ENCODE assay signal across 9 mouse cellular contexts in the genomic region with DNA sequence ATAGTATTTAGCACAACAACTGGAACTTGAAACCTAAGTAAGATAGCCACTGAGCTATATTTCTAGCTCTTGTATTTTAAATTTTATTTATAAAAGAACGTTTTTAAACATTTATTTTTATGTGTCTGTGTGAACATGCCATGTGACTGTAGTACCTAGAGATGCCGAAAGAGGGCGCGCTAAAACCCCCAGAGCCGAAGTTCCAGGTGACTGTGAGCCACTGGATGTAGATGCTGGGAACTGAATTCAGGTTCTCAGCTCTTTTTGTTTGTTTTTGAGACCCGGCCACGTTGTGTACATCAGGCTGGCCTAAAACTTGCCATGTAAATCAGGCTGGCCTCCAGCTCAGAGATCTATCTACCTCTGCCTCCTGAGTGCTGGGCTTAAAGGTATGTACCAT. TPM values are rescaled to one million over a fixed set of nuclear protein-coding genes. Genes with fewer than 3 reads are reported as not detected.
DNase-seq lines count a peak whose midpoint lies in the region; ATAC-seq and TF ChIP-seq lines count a peak whose summit lies in the region.
"Had no signal": no experiment of that assay in that cellular context is flagged by ENCODE, and none has a peak within 500 bp of the region (broad histone marks: within the 10 kb centered on the region; RNA-seq: fewer than 3 reads in every experiment).

No protein-coding gene starts in this region.

- 32% methylated on average over 7 of the region's 7 CpGs for WGBS in heart, adult 2 months
- WGBS in thymus, adult 2 months: 39% methylated on average over 7 of the region's 7 CpGs
- WGBS in lung, postnatal 0 days: 20% methylated on average over 7 of the region's 7 CpGs
- WGBS in heart, embryonic 10.5 days: 22% methylated on average over 7 of the region's 7 CpGs

- peak in 1 of 2 experiments; percentile 27 for DNase-seq in heart, adult 2 months
- no peak for DNase-seq in heart, adult 18-20 months
- DNase-seq in thymus, adult 2 months: peak; percentile 49
- DNase-seq in thymus, adult 18-20 months: no peak
- no peak for DNase-seq in lung, postnatal 0 days (ENCODE audit: low spot score)
- no peak for DNase-seq in gastrocnemius, postnatal 10 days
- no peak for DNase-seq in heart, embryonic 10.5 days (ENCODE audit: low spot score)
- DNase-seq in frontal cortex, postnatal 36 days (ENCODE audit: low spot score in 2 of 2): no peak

- TF ChIP-seq CTCF in heart, adult 2 months (IDR thresholded peaks at IDR 0.05): peak; percentile 71
- TF ChIP-seq CTCF in thymus, adult 2 months (IDR thresholded peaks at IDR 0.05; ENCODE audit: borderline replicate concordance, control insufficient read depth, extremely low read depth, insufficient read depth, low read length, poor library complexity): 0 out of 2 replicates have a peak, but pooled peaks have one; percentile 27
- peak; percentile 64 for TF ChIP-seq CTCF in lung, postnatal 0 days (IDR thresholded peaks at IDR 0.05)

- H3K9me3 ChIP-seq in lung, postnatal 0 days (ENCODE audit: low read length): no peaks in the 10 kb centered on the region
- H3K9me3 ChIP-seq in heart, embryonic 10.5 days: no peaks in the 10 kb centered on the region

- H3K4me3 ChIP-seq in heart, adult 2 months: no peak overlapping the region
- H3K4me3 ChIP-seq in thymus, adult 2 months (ENCODE audit: control insufficient read depth, insufficient read depth, low read length): no peak overlapping the region
- no peak overlapping the region for H3K4me3 ChIP-seq in lung, postnatal 0 days (ENCODE audit: low read depth, low read length)
- H3K4me3 ChIP-seq in heart, embryonic 10.5 days: no peak overlapping the region

- intact Hi-C loops in heart, adult 2 months (cut with DNase I): no loop called here

- no peak for TF ChIP-seq EP300 in heart, adult 2 months (IDR thresholded peaks at IDR 0.05; ENCODE audit: insufficient read depth, low read depth, low read length)
- TF ChIP-seq EP300 in lung, postnatal 0 days (IDR thresholded peaks at IDR 0.05): no peak

- no peaks in the 10 kb centered on the region for H3K79me2 ChIP-seq in heart, adult 2 months (replicated peaks; ENCODE audit: control insufficient read depth, insufficient read depth, low read length)

- no peak overlapping the region for H3K4me2 ChIP-seq in lung, postnatal 0 days (replicated peaks; ENCODE audit: low read depth, low read length)

- H3K36me3 ChIP-seq in heart, adult 2 months (ENCODE audit: control insufficient read depth, insufficient read depth, low read length): no peaks in the 10 kb centered on the region
- no peaks in the 10 kb centered on the region for H3K36me3 ChIP-seq in thymus, adult 2 months (ENCODE audit: control insufficient read depth, insufficient read depth, low read length)
- H3K36me3 ChIP-seq in lung, postnatal 0 days (ENCODE audit: insufficient read depth, low read length): no peaks in the 10 kb centered on the region
- no peaks in the 10 kb centered on the region for H3K36me3 ChIP-seq in heart, embryonic 10.5 days

- H3K27me3 ChIP-seq in heart, adult 2 months (ENCODE audit: control insufficient read depth, insufficient read depth, low read length): no peaks in the 10 kb centered on the region
- H3K27me3 ChIP-seq in thymus, adult 2 months (ENCODE audit: control insufficient read depth, insufficient read depth, low read length): no peaks in the 10 kb centered on the region
- no peaks in the 10 kb centered on the region for H3K27me3 ChIP-seq in lung, postnatal 0 days (replicated peaks; ENCODE audit: insufficient read depth, low read length)
- H3K27me3 ChIP-seq in heart, embryonic 10.5 days (ENCODE audit: insufficient read depth, poor library complexity, severe bottlenecking): no peaks in the 10 kb centered on the region

- no peak overlapping the region for H3K27ac ChIP-seq in heart, adult 2 months
- no peak overlapping the region for H3K27ac ChIP-seq in thymus, adult 2 months (ENCODE audit: control insufficient read depth, insufficient read depth, low read length)
- no peak overlapping the region for H3K27ac ChIP-seq in lung, postnatal 0 days (ENCODE audit: low read length)
- no peak overlapping the region for H3K27ac ChIP-seq in heart, embryonic 10.5 days

- TF ChIP-seq POLR2A in heart, adult 2 months (IDR thresholded peaks at IDR 0.05; ENCODE audit: insufficient read depth, low read depth, low read length): no peak
- TF ChIP-seq POLR2A in thymus, adult 2 months (IDR thresholded peaks at IDR 0.05; ENCODE audit: control insufficient read depth, extremely low read depth, insufficient read depth, low read length, poor library complexity): no peak

- no peak overlapping the region for H3K9ac ChIP-seq in heart, adult 2 months (ENCODE audit: low read depth, low read length)
- no peak overlapping the region for H3K9ac ChIP-seq in lung, postnatal 0 days (replicated peaks; ENCODE audit: low read depth)

- no peak for ATAC-seq in lung, postnatal 0 days

- peaks cover 4% of the 10 kb centered on the region for H3K4me1 ChIP-seq in heart, adult 2 months (ENCODE audit: control insufficient read depth, insufficient read depth, low read length)
- peaks cover 16% of the 10 kb centered on the region for H3K4me1 ChIP-seq in thymus, adult 2 months (replicated peaks; ENCODE audit: control insufficient read depth, insufficient read depth, low read length)
- H3K4me1 ChIP-seq in lung, postnatal 0 days (ENCODE audit: insufficient read depth, low read depth, low read length): peaks cover 6% of the 10 kb centered on the region; the same call in 1 of the 2 replicates
- H3K4me1 ChIP-seq in heart, embryonic 10.5 days: peaks cover 18% of the 10 kb centered on the region

RNA-seq across cellular contexts. Expression of a gene that starts 3.0 kb away (rescaled TPM):
- not detected for total RNA-seq in heart, adult 2 months (2021)
- polyA plus RNA-seq in heart, adult 2 months (2012; rRNA removed): not detected in 2 replicates
- not detected for total RNA-seq in heart, adult 18-20 months (2021)
- 0.15 TPM in 1 of 2 replicates, not detected in the other for polyA plus RNA-seq in thymus, adult 2 months (2012; rRNA removed)
- 5.3 and 8.3 TPM in 2 replicates for polyA plus RNA-seq in lung, postnatal 0 days (2015; fragmentation: Nextera tagmentation; extraction: Ambion mirVana)
- not detected for total RNA-seq in gastrocnemius, postnatal 10 days (2021)
- polyA plus RNA-seq in heart, embryonic 10.5 days (2016; fragmentation: Nextera tagmentation; extraction: Ambion mirVana): not detected in 2 replicates
- polyA plus RNA-seq: large intestine, adult 2 months had no signal

RNA-seq across cellular contexts. Expression of a gene that starts 24.4 kb away (rescaled TPM):
- total RNA-seq in heart, adult 2 months (2021): 10 to 100 TPM in 1 of 2 experiments, 1 to 10 TPM in 1; 6.6 to 10.4 TPM
- 10.3 and 10.5 TPM in 2 replicates for polyA plus RNA-seq in heart, adult 2 months (2012; rRNA removed)
- total RNA-seq in heart, adult 18-20 months (2021): 10 to 100 TPM; 10.1 to 10.3 TPM
- 43.6 and 45.7 TPM in 2 replicates for polyA plus RNA-seq in thymus, adult 2 months (2012; rRNA removed)
- polyA plus RNA-seq in lung, postnatal 0 days (2015; fragmentation: Nextera tagmentation; extraction: Ambion mirVana): 11.9 and 12.2 TPM in 2 replicates
- 10 to 100 TPM; 16.3 to 16.9 TPM for total RNA-seq in gastrocnemius, postnatal 10 days (2021)
- 13.6 and 14.3 TPM in 2 replicates for polyA plus RNA-seq in heart, embryonic 10.5 days (2016; fragmentation: Nextera tagmentation; extraction: Ambion mirVana)

RNA-seq across cellular contexts. Expression of a gene that starts 29.0 kb away (rescaled TPM):
- 10 to 100 TPM; 11.7 to 15.8 TPM for total RNA-seq in heart, adult 2 months (2021)
- polyA plus RNA-seq in heart, adult 2 months (2012; rRNA removed): 39.0 and 42.8 TPM in 2 replicates
- 10 to 100 TPM; 12.2 to 12.5 TPM for total RNA-seq in heart, adult 18-20 months (2021)
- 76.9 and 87.4 TPM in 2 replicates for polyA plus RNA-seq in thymus, adult 2 months (2012; rRNA removed)
- polyA plus RNA-seq in lung, postnatal 0 days (2015; fragmentation: Nextera tagmentation; extraction: Ambion mirVana): 54.7 and 55.2 TPM in 2 replicates
- total RNA-seq in gastrocnemius, postnatal 10 days (2021): 10 to 100 TPM; 43.8 to 45.4 TPM
- 13.4 and 14.4 TPM in 2 replicates for polyA plus RNA-seq in heart, embryonic 10.5 days (2016; fragmentation: Nextera tagmentation; extraction: Ambion mirVana)

RNA-seq across cellular contexts. Expression of a gene that starts 54.2 kb away (rescaled TPM):
- 10 to 100 TPM; 12.5 to 14.6 TPM for total RNA-seq in heart, adult 2 months (2021)
- 8.2 and 14.4 TPM in 2 replicates for polyA plus RNA-seq in heart, adult 2 months (2012; rRNA removed)
- 10 to 100 TPM; 10.6 to 14.2 TPM for total RNA-seq in heart, adult 18-20 months (2021)
- 65.1 and 73.9 TPM in 2 replicates for polyA plus RNA-seq in thymus, adult 2 months (2012; rRNA removed)
- 12.2 and 13.7 TPM in 2 replicates for polyA plus RNA-seq in lung, postnatal 0 days (2015; fragmentation: Nextera tagmentation; extraction: Ambion mirVana)
- 10 to 100 TPM; 18.4 to 23.8 TPM for total RNA-seq in gastrocnemius, postnatal 10 days (2021)
- polyA plus RNA-seq in heart, embryonic 10.5 days (2016; fragmentation: Nextera tagmentation; extraction: Ambion mirVana): 35.5 and 47.1 TPM in 2 replicates
